Mouse (Mus musculus) embryonic fibroblast, embryonic 13.5 days (primary cell): Measurements from ENCODE around the gene Zbp1. TPM values are rescaled to one million over a fixed set of nuclear protein-coding genes. Genes with fewer than 3 reads are reported as not detected.

ENCODE experiments used
- H3K27ac ChIP-seq: 2 replicates; pipeline ENCODE4 v1.5.1; 2012; ENCODE audit warnings: low read length, control low read depth, inconsistent platforms; ENCODE audit not compliant: insufficient read depth
- H3K4me1 ChIP-seq: 2 replicates; pipeline ENCODE4 v1.6.1; 2011; ENCODE audit warnings: low read length; ENCODE audit not compliant: control insufficient read depth, insufficient read depth
- H3K4me3 ChIP-seq: 2 replicates; pipeline ENCODE4 v1.5.1; 2011; ENCODE audit warnings: mild to moderate bottlenecking, control low read depth, low read length; ENCODE audit not compliant: insufficient read depth
- CTCF ChIP-seq: IDR thresholded peaks from 2 replicates; pipeline ENCODE4 v1.5.1; 2011; ENCODE audit warnings: mild to moderate bottlenecking, control low read depth, low read length, moderate library complexity, borderline replicate concordance; ENCODE audit not compliant: insufficient read depth
- POLR2A ChIP-seq: IDR thresholded peaks from 2 replicates; pipeline ENCODE4 v1.6.1; 2011; ENCODE audit warnings: low read depth, mild to moderate bottlenecking, control low read depth, low read length, moderate library complexity
- polyA plus RNA-seq: library from polyadenylated mRNA; stranded (reverse); fragments of >200 nt; gene quantifications from 2 replicates; pipeline ENCODE4 v1.2.4, GENCODE M21; 2011; ENCODE audit warnings: low read depth; ENCODE audit not compliant: missing spikeins, insufficient read length

Zbp1 gene
- polyA plus RNA-seq, 1 experiment: 5.6 TPM

DNA sequence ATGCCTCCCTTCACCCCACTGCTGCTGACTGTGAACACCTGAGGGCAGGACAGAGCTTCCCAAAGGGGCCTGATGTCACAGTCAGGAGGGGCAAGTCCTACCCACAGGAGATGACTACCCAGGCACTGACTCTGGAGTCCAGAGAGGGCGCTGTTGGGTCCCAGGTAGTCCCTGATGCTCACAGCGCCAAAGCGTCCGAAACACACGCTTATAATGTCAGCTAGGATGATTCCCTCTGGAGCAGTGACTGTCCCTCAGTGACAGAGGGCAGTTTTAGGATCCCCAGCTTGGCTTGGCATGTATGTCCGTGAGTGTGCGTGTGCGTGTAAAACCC, 14.0 kb upstream of the Zbp1 start:
- Histone ChIP-seq H3K27ac (no peak overlapping the region), H3K4me1 (peaks cover 3% of the 10 kb centered on the region), H3K4me3 (no peak overlapping the region)
- TF ChIP-seq POLR2A (no peak), CTCF (no peak)

DNA sequence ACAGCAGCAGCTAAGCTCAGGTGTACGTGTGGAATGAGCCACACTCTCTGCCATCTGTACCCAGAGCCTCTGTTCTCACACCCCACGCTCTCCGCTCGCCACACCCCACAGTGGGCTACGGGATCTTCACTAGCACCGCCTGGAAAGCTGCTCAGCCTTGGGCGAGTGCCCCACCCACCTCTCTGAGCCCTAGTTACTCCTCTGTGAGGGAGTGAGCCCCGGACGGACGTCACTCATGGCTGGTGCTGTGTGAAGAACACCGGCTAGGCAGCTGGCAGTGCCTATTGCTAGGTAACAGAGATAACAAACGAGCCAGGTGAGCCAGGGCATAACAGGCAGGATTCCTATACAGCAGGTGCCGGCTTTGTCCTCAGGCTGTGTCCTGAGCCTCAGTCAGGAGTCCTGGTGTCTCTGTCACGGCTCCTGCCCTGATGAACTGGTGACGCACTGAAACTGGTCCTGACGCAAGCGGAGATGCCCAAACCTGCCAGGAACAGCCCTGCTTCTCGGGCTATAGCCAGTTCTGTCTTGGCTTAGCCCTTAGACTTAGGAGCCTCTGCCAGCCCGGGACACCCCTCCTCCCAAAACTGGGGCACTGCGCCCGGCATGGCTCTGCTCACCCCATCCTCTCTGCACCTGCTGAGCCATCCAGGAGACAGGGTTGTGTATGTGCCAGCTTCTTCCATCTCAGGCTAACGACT, 13.5 kb upstream of the Zbp1 start:
- Histone ChIP-seq H3K27ac (no peak overlapping the region), H3K4me1 (peaks cover 3% of the 10 kb centered on the region)
- TF ChIP-seq CTCF: no peak
- no peak for TF ChIP-seq POLR2A

DNA sequence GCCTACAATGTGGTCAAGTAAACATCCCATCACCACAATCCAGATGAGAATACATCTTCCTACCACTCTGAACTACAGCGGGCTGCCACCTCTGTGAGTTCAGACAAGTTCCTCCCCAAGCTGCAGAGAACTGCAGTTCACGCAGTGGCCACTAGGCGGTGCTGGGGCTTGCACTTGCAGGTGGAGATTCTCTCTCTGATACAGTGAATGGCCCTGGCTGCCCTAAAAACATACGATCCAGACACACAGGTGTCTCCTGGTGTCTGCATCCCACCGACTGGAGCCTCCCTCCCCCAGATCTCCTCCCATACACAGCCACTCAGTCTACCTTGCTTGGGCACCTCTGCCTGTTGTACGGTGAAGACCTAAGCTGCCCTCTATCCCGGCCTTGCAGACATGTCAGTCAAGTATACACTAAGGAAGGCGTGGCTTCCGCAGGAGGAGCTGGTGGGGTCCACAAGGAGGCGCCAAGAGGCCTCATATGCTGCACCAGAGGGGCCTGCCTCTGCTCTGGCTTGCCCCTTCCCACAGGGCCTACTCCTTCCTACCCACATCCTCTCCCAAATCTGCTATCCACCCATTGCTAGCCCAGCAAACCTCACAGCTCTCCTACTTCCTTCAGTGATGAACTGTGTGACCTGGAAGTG, 11.0 kb upstream of the Zbp1 start:
- Histone ChIP-seq H3K4me3 (no peak overlapping the region), H3K4me1 (no peaks in the 10 kb centered on the region), H3K27ac (no peak overlapping the region)
- peak; percentile 95 for TF ChIP-seq CTCF
- no peak for TF ChIP-seq POLR2A

More for the DNA sequence above, 13.5 kb upstream of the Zbp1 start:
- no peak overlapping the region for H3K4me3 ChIP-seq

DNA sequence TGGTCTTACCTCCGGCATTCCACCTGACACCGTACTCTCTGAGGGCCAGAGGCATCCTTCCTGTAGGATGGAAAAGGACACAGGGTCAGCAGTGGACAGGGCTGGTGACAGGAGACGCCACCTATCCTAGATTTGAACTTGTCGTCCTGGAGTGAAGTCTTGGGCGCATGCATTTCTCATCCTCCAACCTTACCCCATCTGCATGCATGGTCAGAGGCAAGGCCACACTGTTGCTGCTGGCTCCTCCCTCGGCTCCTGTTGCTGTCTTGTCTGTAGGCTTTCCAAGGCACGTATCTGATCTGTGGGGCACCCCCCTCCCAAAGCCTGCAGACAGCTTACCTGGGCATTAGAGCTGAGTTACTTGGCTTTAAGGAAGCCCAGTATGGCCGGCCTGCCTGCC, 9.8 kb upstream of the Zbp1 start:
- Histone ChIP-seq H3K4me1 (no peaks in the 10 kb centered on the region), H3K27ac (no peak overlapping the region), H3K4me3 (no peak overlapping the region)
- TF ChIP-seq CTCF (no peak), POLR2A (no peak)

DNA sequence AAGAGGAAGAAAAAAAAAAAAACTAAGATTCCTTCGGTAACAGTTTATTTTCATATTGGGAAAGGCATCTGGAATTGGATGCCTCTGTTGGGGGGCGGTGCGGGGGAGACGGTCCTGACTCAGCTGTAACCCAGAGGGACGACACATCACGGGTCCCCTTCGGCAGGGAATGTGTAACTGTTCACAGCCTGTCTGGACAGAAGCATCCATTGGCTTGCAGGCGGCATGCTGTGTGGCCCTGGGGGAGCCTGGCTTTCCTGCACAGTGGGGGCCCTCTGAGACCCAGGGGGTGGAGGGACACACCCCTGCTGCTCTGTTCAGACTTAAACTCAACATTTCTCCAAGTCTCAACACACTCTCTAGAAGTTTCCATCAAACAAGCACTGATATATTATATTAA, 8.1 kb upstream of the Zbp1 start:
- no peaks in the 10 kb centered on the region for H3K4me1 ChIP-seq
- TF ChIP-seq POLR2A: no peak
- TF ChIP-seq CTCF: no peak

DNA sequence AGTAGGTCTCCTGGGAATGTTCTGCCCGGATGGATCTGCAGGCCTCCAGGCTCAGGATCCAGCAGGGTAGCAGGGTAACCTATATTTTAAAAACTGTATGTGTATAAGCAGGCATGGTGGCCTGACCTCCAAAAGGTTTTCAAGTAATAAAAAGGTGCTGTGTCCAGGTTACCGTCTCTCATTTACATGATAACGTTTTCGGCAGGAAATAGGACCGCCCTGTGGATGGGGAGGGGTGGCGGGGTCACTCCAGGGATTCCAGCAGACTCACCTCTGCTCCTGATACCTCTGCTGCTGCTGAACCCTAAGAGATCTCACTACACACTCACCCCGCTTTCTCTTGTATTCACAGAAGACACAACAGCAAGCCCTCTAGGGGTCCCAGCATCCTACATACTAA, 7.2 kb upstream of the Zbp1 start:
- H3K4me1 ChIP-seq: no peaks in the 10 kb centered on the region
- H3K4me3 ChIP-seq: no peak overlapping the region
- TF ChIP-seq CTCF: no peak
- TF ChIP-seq POLR2A: no peak
- no peak overlapping the region for H3K27ac ChIP-seq

More for the DNA sequence above, 8.1 kb upstream of the Zbp1 start:
- H3K27ac ChIP-seq: no peak overlapping the region
- no peak overlapping the region for H3K4me3 ChIP-seq

DNA sequence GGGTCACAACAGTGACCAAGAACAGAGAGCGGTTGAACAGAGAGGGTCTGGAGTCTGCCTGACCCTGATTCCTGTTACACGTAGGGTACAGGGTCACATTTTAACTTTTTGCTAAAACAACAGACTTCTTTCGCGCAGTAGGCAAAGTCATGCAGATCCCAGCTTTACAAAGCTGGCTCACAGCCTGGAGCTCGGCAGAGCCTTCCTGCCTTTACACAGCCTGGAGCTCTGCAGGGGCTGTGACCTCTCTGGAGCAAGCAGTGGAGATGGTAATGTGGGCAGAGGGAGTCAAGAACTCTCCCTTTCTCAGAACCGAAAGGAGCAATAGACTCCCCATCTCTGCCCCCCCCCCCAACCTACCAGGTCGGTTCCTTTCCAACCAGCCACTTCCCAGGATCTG, 6.1 kb upstream of the Zbp1 start:
- no peak overlapping the region for H3K4me3 ChIP-seq
- TF ChIP-seq CTCF: no peak
- no peak for TF ChIP-seq POLR2A
- H3K4me1 ChIP-seq: no peaks in the 10 kb centered on the region
- no peak overlapping the region for H3K27ac ChIP-seq

DNA sequence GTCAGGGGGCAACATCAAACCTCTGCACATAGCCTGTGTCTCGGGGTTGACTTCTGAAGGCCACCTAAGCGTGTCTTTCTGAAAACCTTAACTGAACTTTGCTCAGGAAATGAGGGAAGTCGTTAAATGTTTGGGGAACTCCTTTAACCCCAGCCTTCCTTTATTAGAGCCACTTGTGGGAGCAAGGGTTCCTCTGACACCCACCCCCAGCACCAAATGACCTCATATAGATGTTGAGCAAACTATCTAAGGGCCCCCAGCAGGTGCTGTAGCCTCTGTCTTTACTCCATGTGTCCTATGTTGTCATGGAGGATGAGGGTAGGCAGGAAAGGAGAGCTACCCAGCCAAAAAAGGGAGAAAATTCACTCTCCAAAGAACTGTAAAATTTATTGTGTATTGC, 5.4 kb upstream of the Zbp1 start:
- Histone ChIP-seq H3K27ac (no peak overlapping the region), H3K4me1 (no peaks in the 10 kb centered on the region), H3K4me3 (no peak overlapping the region)
- TF ChIP-seq CTCF (no peak), POLR2A (no peak)

DNA sequence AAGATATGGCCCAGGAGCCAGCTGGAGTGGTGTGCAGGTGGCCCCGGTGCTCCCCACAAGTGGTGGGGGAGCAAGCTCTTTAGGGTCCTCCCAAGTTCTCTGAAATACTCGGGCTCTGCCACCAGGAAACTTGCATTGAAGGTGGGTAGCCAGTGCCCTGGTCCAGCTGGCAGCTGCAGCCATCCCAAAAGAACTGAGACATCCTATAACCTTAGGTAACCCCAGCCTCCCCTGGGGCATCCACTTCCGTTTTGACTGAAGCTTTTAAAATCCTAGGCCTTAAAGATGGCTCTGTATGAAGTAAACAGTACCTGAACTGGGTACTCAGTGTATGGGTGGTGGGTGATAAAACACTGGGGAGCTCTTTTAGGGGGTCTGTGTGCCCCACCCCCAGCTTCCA, 4.8 kb upstream of the Zbp1 start:
- TF ChIP-seq POLR2A (no peak), CTCF (no peak)
- Histone ChIP-seq H3K4me1 (no peaks in the 10 kb centered on the region), H3K27ac (no peak overlapping the region), H3K4me3 (no peak overlapping the region)

DNA sequence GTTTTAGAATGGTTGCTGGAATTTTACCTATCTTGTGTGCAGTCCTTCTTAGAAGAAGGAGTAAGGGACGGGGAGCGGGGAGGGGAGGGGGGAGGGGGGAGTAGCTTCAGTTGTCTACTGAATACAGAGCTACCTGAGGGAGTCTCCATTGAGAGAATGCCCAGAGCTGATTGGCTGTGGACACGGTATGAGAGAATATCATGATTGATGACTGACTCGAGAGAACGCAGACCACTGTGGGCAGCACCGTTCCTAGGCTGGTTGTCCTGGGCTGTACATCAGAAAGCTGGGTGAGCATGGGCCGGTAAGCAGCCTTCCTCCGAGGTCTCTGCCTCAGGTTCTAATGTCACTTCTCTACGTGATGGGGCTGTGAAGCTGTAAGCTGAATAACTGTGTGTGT, 2.0 kb upstream of the Zbp1 start:
- Histone ChIP-seq H3K4me1 (no peaks in the 10 kb centered on the region), H3K27ac (no peak overlapping the region), H3K4me3 (no peak overlapping the region)
- TF ChIP-seq CTCF (no peak), POLR2A (no peak)
